Mouse (Mus musculus): ENCODE results near the gene Macf1. TPM values are rescaled to one million over a fixed set of nuclear protein-coding genes. Genes with fewer than 3 reads are reported as not detected.

Gene Macf1
- polyA plus RNA-seq, 1 experiment = 88.5 TPM

GRCm38 (mm10) chr4:123427271-123427899, 256.8 kb downstream of the Macf1 start:
- no peak overlapping the region for H3K4me3 ChIP-seq
- H3K27me3 ChIP-seq (ENCODE audit: control insufficient read depth, insufficient read depth, insufficient read length) = no peaks in the 10 kb centered on the region
- H3K79me2 ChIP-seq (ENCODE audit: control insufficient read depth, insufficient read depth) = peaks cover 60% of the 10 kb centered on the region
- no peak for TF ChIP-seq REST (IDR thresholded peaks at IDR 0.05; ENCODE audit: insufficient read depth, insufficient read length)
- no peak for TF ChIP-seq MAX (IDR thresholded peaks at IDR 0.05; ENCODE audit: low read depth)
- TF ChIP-seq POLR2AphosphoS2 (IDR thresholded peaks at IDR 0.05; ENCODE audit: insufficient read length, low read depth) = no peak
- no peak for TF ChIP-seq MYOD1 (IDR thresholded peaks at IDR 0.05; ENCODE audit: control insufficient read depth in 1 of 3, insufficient read length in 2 of 3, low read depth in 2 of 3)
- no peak for TF ChIP-seq POLR2A (IDR thresholded peaks at IDR 0.05; ENCODE audit: insufficient read length, low read depth)
- no peak for TF ChIP-seq USF1 (IDR thresholded peaks at IDR 0.05; ENCODE audit: low read depth)
- no peak for TF ChIP-seq TCF12 (IDR thresholded peaks at IDR 0.05; ENCODE audit: insufficient read depth, poor library complexity, severe bottlenecking)
- no peak for TF ChIP-seq TCF3 (IDR thresholded peaks at IDR 0.05; ENCODE audit: insufficient read length, low read depth)
- TF ChIP-seq MYOG (IDR thresholded peaks at IDR 0.05; ENCODE audit: control insufficient read depth in 1 of 3, insufficient read depth in 1 of 3, insufficient read length in 2 of 3, low read depth in 2 of 3) = no peak
- no peak for TF ChIP-seq E2F4 (IDR thresholded peaks at IDR 0.05; ENCODE audit: insufficient read depth)
- peaks cover 26% of the 10 kb centered on the region for H3K36me3 ChIP-seq (ENCODE audit: control insufficient read depth, insufficient read depth)
- no peak overlapping the region for H3ac ChIP-seq (ENCODE audit: control insufficient read depth, insufficient read length)
- peak overlapping the region; percentile 55 for H3K4me2 ChIP-seq (ENCODE audit: low read depth)

- no peak overlapping the region for H3K4me3 ChIP-seq
- TF ChIP-seq REST (IDR thresholded peaks at IDR 0.05; ENCODE audit: insufficient read depth, insufficient read length) (no peak), MAX (IDR thresholded peaks at IDR 0.05; ENCODE audit: low read depth) (no peak), CEBPB (IDR thresholded peaks at IDR 0.05; ENCODE audit: insufficient read depth, poor library complexity, severe bottlenecking) (no peak), MYOD1 (IDR thresholded peaks at IDR 0.05; ENCODE audit: control insufficient read depth in 1 of 3, insufficient read length in 2 of 3, low read depth in 2 of 3) (no peak)
- H3K27me3 ChIP-seq (ENCODE audit: control insufficient read depth, insufficient read depth, insufficient read length) = no peaks in the 10 kb centered on the region
- H3ac ChIP-seq (ENCODE audit: control insufficient read depth, insufficient read length) = no peak overlapping the region
- H3K4me2 ChIP-seq (ENCODE audit: low read depth) = peak overlapping the region; percentile 39
- H3K79me2 ChIP-seq (ENCODE audit: control insufficient read depth, insufficient read depth) = peaks cover 62% of the 10 kb centered on the region
- H3K36me3 ChIP-seq (ENCODE audit: control insufficient read depth, insufficient read depth) = peaks cover 20% of the 10 kb centered on the region
These were observed 257.6 kb downstream of the Macf1 start for GRCm38 (mm10) chr4:123426429-123427080.

- TF ChIP-seq E2F4 (IDR thresholded peaks at IDR 0.05; ENCODE audit: insufficient read depth) = no peak
- no peak for TF ChIP-seq TCF3 (IDR thresholded peaks at IDR 0.05; ENCODE audit: insufficient read length, low read depth)
- peak in 1 of 3 experiments; percentile 25 for TF ChIP-seq MYOD1 (IDR thresholded peaks at IDR 0.05; ENCODE audit: control insufficient read depth in 1 of 3, insufficient read length in 2 of 3, low read depth in 2 of 3)
- peak; percentile 2 for TF ChIP-seq TCF12 (IDR thresholded peaks at IDR 0.05; ENCODE audit: insufficient read depth, poor library complexity, severe bottlenecking)
- TF ChIP-seq REST (IDR thresholded peaks at IDR 0.05; ENCODE audit: insufficient read depth, insufficient read length) = no peak
- no peak overlapping the region for H3ac ChIP-seq (ENCODE audit: control insufficient read depth, insufficient read length)
- H3K79me2 ChIP-seq (ENCODE audit: control insufficient read depth, insufficient read depth) = peaks cover 65% of the 10 kb centered on the region
- H3K4me2 ChIP-seq (ENCODE audit: low read depth) = peak overlapping the region; percentile 39
- H3K4me3 ChIP-seq = no peak overlapping the region
- no peaks in the 10 kb centered on the region for H3K27me3 ChIP-seq (ENCODE audit: control insufficient read depth, insufficient read depth, insufficient read length)
- peaks cover 12% of the 10 kb centered on the region for H3K36me3 ChIP-seq (ENCODE audit: control insufficient read depth, insufficient read depth)
These were observed 258.4 kb downstream of the Macf1 start for GRCm38 (mm10) chr4:123425672-123426272.

- TF ChIP-seq REST (IDR thresholded peaks at IDR 0.05; ENCODE audit: insufficient read depth, insufficient read length) (no peak), CEBPB (IDR thresholded peaks at IDR 0.05; ENCODE audit: insufficient read depth, poor library complexity, severe bottlenecking) (no peak), MAX (IDR thresholded peaks at IDR 0.05; ENCODE audit: low read depth) (no peak), MYOD1 (IDR thresholded peaks at IDR 0.05; ENCODE audit: control insufficient read depth in 1 of 3, insufficient read length in 2 of 3, low read depth in 2 of 3) (no peak), POLR2A (IDR thresholded peaks at IDR 0.05; ENCODE audit: insufficient read length, low read depth) (no peak), MYOG (IDR thresholded peaks at IDR 0.05; ENCODE audit: control insufficient read depth in 1 of 3, insufficient read depth in 1 of 3, insufficient read length in 2 of 3, low read depth in 2 of 3) (no peak), TCF3 (IDR thresholded peaks at IDR 0.05; ENCODE audit: insufficient read length, low read depth) (no peak), SRF (IDR thresholded peaks at IDR 0.05; ENCODE audit: control insufficient read depth, insufficient read length, low read depth) (no peak), POLR2AphosphoS2 (IDR thresholded peaks at IDR 0.05; ENCODE audit: insufficient read length, low read depth) (no peak), TCF12 (IDR thresholded peaks at IDR 0.05; ENCODE audit: insufficient read depth, poor library complexity, severe bottlenecking) (no peak)
These were observed 260.1 kb downstream of the Macf1 start for GRCm38 (mm10) chr4:123424050-123424449.

GRCm38 (mm10) chr4:123422828-123423227, 261.3 kb downstream of the Macf1 start:
- H3K4me2 ChIP-seq (ENCODE audit: low read depth) = peak overlapping the region; percentile 69
- no peak overlapping the region for H3K4me3 ChIP-seq
- no peaks in the 10 kb centered on the region for H3K36me3 ChIP-seq (ENCODE audit: control insufficient read depth, insufficient read depth)
- H3K79me2 ChIP-seq (ENCODE audit: control insufficient read depth, insufficient read depth) = peaks cover 64% of the 10 kb centered on the region
- no peak overlapping the region for H3ac ChIP-seq (ENCODE audit: control insufficient read depth, insufficient read length)
- TF ChIP-seq MYOD1 (IDR thresholded peaks at IDR 0.05; ENCODE audit: control insufficient read depth in 1 of 3, insufficient read length in 2 of 3, low read depth in 2 of 3) (peak; percentile 80 to 97 (median 92)), REST (IDR thresholded peaks at IDR 0.05; ENCODE audit: insufficient read depth, insufficient read length) (no peak), TCF12 (IDR thresholded peaks at IDR 0.05; ENCODE audit: insufficient read depth, poor library complexity, severe bottlenecking) (peak; percentile 88), CEBPB (IDR thresholded peaks at IDR 0.05; ENCODE audit: insufficient read depth, poor library complexity, severe bottlenecking) (peak; percentile 90), POLR2A (IDR thresholded peaks at IDR 0.05; ENCODE audit: insufficient read length, low read depth) (peak; percentile 19), TCF3 (IDR thresholded peaks at IDR 0.05; ENCODE audit: insufficient read length, low read depth) (peak; percentile 69), USF1 (IDR thresholded peaks at IDR 0.05; ENCODE audit: low read depth) (no peak), MYOG (IDR thresholded peaks at IDR 0.05; ENCODE audit: control insufficient read depth in 1 of 3, insufficient read depth in 1 of 3, insufficient read length in 2 of 3, low read depth in 2 of 3) (peak; percentile 9 to 78 (median 19)), POLR2AphosphoS2 (IDR thresholded peaks at IDR 0.05; ENCODE audit: insufficient read length, low read depth) (peak; percentile 54)
- H3K27me3 ChIP-seq (ENCODE audit: control insufficient read depth, insufficient read depth, insufficient read length) = no peaks in the 10 kb centered on the region

More at GRCm38 (mm10) chr4:123424050-123424449, 260.1 kb downstream of the Macf1 start:
- no peaks in the 10 kb centered on the region for H3K27me3 ChIP-seq (ENCODE audit: control insufficient read depth, insufficient read depth, insufficient read length)
- H3K4me3 ChIP-seq = no peak overlapping the region
- no peak overlapping the region for H3K4me2 ChIP-seq (ENCODE audit: low read depth)
- peaks cover 70% of the 10 kb centered on the region for H3K79me2 ChIP-seq (ENCODE audit: control insufficient read depth, insufficient read depth)
- no peak overlapping the region for H3ac ChIP-seq (ENCODE audit: control insufficient read depth, insufficient read length)
- H3K36me3 ChIP-seq (ENCODE audit: control insufficient read depth, insufficient read depth) = no peaks in the 10 kb centered on the region
